Mouse (Mus musculus) heart, postnatal 4 days (tissue): ENCODE results near the gene Gm6096. TPM values are rescaled to one million over a fixed set of nuclear protein-coding genes. Genes with fewer than 3 reads are reported as not detected.

Experiments
- DNase-seq: peaks from one replicate; pipeline ENCODE4 v3.0.0; 2021
- total RNA-seq, 2 experiments: library from RNA; stranded (reverse); gene quantifications; 2 replicates each; pipeline ENCODE4 v1.2.3; 2021

The Gm6096 gene
- total RNA-seq, 2 experiments from 2014 or later = not detected

DNA sequence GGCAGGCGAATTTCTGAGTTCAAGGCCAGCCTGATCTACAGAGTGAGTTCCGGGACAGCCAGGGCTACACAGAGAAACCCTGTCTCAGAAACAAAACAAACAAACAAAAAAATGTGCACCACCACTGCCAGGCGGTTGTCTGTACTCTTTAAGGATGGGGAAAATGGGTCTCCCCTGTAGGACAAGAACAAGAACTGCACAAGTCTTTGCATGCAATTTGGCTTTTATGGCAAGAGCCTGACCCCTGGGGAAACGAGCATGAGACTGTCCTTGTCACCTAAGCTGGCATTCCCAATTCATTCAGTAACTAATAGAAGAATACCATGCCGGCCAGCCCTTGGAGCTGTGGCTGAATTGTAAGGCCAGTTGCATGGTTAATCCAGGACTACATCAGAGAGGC, 15.2 kb upstream of the Gm6096 start:
- no peak for DNase-seq

DNA sequence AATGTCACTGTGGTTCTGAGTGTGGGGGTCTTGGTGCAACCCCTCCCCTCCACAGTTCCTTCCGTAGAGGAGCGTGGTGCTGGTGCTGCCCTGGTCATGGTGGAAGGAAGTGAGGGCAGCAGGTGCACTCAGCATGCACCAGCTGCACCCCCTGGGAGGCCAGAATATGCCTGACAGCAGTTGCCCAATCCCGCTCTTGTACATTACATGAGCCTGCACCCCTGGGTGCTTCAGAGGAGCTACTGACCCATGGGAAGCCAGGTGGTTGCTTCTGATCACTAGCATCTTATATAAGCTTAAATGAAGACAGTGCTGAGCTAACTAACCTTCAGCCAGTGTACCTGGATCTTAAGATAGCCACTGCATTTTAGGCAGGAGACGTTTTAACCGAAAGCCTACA, 12.8 kb upstream of the Gm6096 start:
- no peak for DNase-seq

DNA sequence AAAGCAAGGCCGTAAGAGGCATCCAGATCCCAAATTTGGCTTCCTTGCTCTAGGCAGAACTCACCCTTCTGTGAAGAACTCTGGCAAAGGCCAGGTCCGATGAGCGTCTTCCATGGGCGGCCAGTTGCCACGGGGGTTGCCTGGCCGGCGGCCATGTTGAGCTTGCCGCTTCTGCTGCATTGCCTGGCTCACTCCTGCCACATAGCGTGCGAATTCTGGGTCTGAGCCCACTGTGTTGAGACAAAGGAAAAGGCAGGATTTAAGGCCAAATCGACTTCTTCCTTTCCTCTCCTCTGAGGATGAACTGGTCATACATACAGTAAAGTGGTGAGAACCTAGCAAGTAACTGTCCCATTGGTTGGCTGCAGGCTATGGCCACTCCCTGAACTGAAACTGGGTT, 8.7 kb upstream of the Gm6096 start:
- DNase-seq = no peak

DNA sequence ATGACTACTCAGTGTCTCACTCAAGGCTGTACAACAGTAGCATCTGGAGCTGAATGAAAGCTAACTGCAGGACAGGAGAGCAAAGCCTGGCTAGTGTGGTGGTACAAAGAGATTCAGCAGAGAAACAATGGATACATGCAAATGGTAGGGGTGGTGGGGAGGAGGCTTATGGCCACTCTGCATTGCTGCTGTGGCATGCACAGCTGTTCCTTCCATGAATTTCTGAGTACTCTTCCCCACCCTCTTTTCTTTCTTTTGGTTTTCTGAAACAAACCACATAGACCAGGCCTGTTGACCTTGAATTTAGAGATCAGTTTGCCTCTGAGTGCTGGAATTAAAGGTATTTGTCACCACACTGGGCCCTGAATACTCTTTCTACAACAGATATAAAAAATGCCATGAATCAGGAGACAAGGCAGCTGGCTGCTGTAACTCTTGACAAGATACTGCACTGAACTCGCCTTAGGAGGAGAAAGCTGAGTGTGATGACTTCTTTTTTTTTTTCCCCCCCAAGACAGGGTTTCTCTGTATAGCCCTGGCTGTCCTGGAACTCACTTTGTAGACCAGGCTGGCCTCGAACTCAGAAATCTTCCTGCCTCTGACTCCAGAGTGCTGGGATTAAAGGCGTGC, 3.9 kb upstream of the Gm6096 start:
- DNase-seq = no peak

DNA sequence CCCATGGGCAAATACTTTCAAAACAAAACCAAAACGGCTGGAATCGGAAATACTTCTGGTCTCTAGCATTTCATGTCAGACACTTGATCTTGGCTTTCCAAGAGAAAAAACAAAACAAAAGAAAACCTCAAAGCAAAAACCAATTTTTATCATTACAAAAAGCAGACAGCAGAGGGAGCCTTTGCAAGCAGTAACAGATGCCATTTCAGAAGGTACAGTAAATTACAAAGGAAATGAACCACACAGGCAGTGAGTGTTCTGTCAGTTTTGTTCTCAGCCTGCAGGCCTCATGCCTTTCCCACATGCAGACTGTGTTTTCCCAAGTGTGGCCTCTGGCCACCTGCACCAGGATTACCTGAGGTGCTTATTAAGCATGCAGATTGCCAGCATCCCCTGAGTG, 1.2 kb downstream of the Gm6096 start:
- no peak for DNase-seq

DNA sequence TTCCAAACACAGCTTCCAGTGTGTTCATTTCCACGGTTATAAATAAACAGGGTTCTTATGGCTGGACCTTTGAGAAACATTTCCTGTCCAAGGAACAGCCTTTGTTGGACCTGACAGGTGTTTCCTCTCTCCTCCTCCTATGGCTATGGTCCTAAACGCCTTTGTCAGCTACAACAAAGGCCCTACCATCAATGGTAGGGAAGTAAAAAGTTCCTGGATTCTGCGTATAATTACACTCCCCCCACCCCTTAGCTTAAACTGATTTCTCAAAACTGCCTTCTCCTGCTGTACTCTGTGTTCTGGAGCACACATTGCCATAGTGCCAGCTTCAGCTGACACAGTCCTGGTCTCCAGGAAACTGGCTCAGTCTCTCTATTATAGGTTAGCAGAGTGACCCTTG, 4.3 kb downstream of the Gm6096 start:
- DNase-seq = no peak

GRCm38 (mm10) chr7:34255916-34256315, 5.1 kb downstream of the Gm6096 start:
- no peak for DNase-seq

DNA sequence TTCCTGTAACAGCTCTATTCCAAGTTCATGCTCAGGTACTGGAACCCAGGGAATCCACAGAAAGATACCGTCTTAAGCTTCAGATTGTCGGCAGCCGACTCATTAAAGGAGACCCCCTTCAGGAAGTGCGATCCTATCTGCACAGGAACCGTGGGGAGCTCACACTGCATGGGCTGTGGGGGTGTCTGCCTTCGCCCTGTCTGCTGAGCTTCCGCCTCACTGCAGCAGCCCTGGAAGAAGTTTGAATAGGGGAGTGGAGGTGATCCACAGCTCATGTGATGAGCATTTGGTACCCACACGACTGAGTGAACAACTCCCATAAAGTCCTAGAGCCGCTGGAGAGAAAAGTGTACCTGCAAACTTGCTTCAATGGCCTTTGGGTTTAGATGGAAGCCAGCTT, 6.4 kb downstream of the Gm6096 start:
- DNase-seq = no peak

DNA sequence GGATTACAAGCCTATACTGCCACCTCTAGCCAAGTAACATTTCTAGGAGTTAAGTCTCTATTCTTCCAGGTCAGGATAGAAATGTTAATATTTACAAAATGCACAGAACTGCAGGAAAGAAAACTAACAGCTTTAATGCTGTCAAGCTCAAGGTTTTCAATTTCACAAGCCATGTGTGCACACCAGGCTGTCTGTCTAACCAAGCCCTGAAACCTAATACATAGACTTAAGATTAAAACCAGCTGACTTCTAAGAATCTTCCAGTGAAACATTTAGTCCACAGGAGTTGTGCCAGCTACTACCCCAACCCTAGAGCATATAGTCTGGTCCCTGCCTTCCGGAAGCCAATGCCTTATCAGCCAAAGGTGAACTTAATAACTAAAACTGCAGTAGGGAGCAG, 7.6 kb downstream of the Gm6096 start:
- no peak for DNase-seq

DNA sequence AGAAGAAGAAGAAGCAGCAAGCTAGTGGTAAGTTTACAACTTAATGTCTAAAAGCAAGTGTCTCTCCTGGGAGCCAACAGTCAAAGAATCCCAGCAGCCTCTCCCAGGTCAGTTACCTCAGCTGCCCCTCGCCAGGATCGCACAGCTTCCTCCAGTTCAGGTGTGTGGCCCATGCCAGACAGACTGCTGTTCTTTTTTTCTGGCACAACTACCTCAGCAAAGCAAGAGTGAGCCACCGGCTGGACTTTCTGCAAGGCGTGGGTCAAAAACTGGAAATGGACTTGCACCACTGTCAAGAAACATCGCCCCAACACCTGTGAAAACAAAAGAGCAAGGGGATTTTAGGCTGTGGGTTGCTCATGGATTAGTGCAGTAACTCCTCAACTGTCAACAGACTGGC, 12.6 kb downstream of the Gm6096 start:
- DNase-seq = no peak

GRCm38 (mm10) chr7:34265876-34266346, 15.1 kb downstream of the Gm6096 start:
- peak; percentile 81 for DNase-seq

GRCm38 (mm10) chr7:34266421-34266820, 15.6 kb downstream of the Gm6096 start:
- no peak for DNase-seq

DNA sequence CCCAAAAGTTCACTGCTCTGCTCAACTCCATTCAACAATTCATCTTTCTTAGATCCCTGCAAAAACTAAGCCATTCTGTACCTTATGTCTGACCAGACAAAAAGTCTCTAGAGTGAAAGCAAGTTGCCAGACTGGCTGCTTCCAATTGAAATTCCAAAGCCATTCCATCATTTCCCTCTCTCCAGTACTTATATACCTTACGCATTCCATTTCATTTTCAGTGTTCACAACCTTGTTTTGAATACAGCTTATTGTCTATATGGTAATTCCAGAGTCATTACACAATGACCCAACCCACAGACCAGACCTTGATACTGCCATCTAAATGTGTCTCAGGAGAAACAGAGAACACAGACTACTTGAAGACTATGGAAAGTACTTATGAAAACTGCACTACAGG, 17.6 kb downstream of the Gm6096 start:
- DNase-seq = no peak

- DNase-seq = no peak
Observed at GRCm38 (mm10) chr7:34272465-34272864, 21.6 kb downstream of the Gm6096 start.

- no peak for DNase-seq
Observed at GRCm38 (mm10) chr7:34276066-34276465, 25.2 kb downstream of the Gm6096 start.

GRCm38 (mm10) chr7:34277656-34278055, 26.8 kb downstream of the Gm6096 start:
- no peak for DNase-seq

DNA sequence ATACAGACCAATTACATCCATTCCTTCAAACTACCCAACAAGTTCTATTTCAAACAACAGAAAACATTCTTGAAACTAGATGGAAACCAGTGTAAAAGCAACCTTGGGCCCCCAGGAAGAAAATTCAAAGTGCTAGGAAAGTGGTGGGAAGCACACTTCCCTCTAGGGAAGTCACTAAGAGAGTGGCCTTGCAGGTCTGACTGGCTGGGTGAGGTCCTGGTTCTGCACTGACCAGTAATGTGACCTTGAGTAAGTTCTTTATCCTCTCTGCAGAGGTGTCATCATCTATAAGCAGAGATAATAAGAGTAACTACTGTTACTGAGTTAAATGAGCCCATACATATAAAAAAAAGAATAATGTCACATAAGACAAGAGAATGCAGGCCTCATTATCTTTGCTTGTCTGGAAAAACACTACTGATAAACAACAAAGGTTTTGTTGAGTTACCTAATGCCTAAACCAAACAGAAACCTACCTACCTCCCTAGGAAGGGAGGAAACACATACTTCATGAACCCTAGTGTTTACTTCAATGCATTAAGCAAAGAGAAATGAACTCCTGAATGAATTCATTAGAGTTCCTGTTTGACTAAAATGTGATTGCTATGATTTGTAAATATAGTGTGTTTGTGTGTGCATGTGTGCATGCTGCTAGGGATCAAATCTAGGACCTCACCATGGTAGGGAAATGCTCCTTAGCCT, 39.8 kb downstream of the Gm6096 start:
- no peak for DNase-seq

DNA sequence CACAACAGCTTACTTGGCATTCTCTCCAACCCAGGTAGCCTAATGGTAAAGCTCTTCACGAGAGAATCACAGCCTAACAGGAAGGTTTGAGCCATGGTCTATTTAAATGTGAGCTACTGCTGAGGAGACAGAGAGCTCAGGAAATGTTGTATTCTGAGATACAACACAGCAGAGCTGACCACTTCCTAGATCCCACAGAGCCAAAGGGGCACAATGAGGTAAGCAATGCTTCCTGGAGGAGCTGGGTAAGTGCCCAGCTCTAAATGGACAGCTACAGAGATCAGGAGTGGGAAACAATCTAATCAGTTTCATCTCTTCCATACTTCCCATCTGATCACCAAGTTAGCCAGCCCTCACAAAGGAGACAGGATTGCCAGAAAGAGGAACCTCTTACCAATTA, 40.4 kb downstream of the Gm6096 start:
- DNase-seq = no peak

DNA sequence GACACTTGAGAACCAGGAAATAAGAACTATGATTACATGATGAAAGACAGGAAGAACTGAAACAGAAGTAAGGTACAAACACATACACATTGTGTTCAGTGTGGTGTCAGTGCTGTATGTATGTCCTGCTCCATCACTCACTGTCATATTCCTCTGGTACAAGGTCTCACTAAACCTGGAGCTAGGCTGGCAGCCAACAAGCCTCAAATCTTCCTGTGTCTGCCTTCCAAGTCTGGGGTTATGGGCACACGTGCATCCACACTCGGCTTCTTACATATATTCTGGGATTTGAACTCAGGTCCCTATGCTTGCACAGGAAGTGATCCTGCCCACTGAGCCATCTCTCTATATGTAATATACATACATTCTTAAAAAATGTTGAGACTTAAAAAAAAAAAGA, 41.8 kb downstream of the Gm6096 start:
- no peak for DNase-seq

- no peak for DNase-seq
Observed at GRCm38 (mm10) chr7:34296124-34296523, 45.3 kb downstream of the Gm6096 start.

GRCm38 (mm10) chr7:34298818-34299217, 48.0 kb downstream of the Gm6096 start:
- DNase-seq = no peak
